Mouse (Mus musculus): ENCODE data around the gene Nfia. TPM values are rescaled to one million over a fixed set of nuclear protein-coding genes. Genes with fewer than 3 reads are reported as not detected.

Gene Nfia
- polyA plus RNA-seq, 1 experiment from 2014 or later, result 78.4 TPM

GRCm38 (mm10) chr4:98107936-98108675, 335.6 kb downstream of the Nfia start:
- Histone ChIP-seq H3K9me3 (ENCODE audit: control insufficient read depth, low read depth, low read length) (no peaks in the 10 kb centered on the region), H3K4me1 (ENCODE audit: control insufficient read depth, insufficient read depth, low read length) (peaks cover 40% of the 10 kb centered on the region), H3K4me3 (ENCODE audit: low read depth, low read length) (no peak overlapping the region), H3K9ac (replicated peaks; ENCODE audit: low read depth, low read length) (no peak overlapping the region), H3K27ac (ENCODE audit: low read length) (peak overlapping the region; percentile 84), H3K27me3 (ENCODE audit: control insufficient read depth, insufficient read depth, low read length) (no peaks in the 10 kb centered on the region), H3K36me3 (ENCODE audit: control insufficient read depth, insufficient read depth, low read length) (no peaks in the 10 kb centered on the region), H3K4me2 (replicated peaks; ENCODE audit: low read depth, low read length) (0 out of 2 replicates have a peak overlapping the region, but pooled peaks have one; percentile 16)
- WGBS, result 5% methylated on average over 9 of the region's 9 CpGs
- no peak for ATAC-seq (ENCODE audit: insufficient number of reproducible peaks, insufficient read depth, low FRiP score, low read depth)

DNA sequence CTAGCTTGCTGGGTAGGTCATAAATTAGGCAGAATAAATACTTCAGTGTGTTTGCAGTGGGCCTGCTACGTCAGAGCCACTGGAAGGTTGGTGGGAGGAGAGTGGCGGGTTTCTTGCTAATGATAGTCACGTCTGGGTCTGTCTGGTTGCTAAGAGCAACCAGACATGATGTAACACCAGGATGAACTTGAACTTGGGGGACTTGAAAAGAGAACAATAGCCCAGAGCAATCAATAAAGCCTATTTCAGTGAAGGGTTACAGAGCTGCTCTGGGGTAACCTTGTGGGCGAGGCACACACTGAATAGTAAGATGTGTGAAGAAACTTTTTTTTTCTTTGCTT, 336.1 kb downstream of the Nfia start:
- H3K9me3 ChIP-seq (ENCODE audit: control insufficient read depth, low read depth, low read length), result no peaks in the 10 kb centered on the region
- H3K4me2 ChIP-seq (replicated peaks; ENCODE audit: low read depth, low read length), result 0 out of 2 replicates have a peak overlapping the region, but pooled peaks have one; percentile 16
- H3K4me3 ChIP-seq (ENCODE audit: low read depth, low read length), result no peak overlapping the region
- 11% methylated on average over 4 of the region's 4 CpGs for WGBS
- H3K4me1 ChIP-seq (ENCODE audit: control insufficient read depth, insufficient read depth, low read length), result peaks cover 40% of the 10 kb centered on the region
- ATAC-seq (ENCODE audit: insufficient number of reproducible peaks, insufficient read depth, low FRiP score, low read depth), result peak; percentile 81
- no peaks in the 10 kb centered on the region for H3K27me3 ChIP-seq (ENCODE audit: control insufficient read depth, insufficient read depth, low read length)
- no peaks in the 10 kb centered on the region for H3K36me3 ChIP-seq (ENCODE audit: control insufficient read depth, insufficient read depth, low read length)
- no peak overlapping the region for H3K9ac ChIP-seq (replicated peaks; ENCODE audit: low read depth, low read length)
- peak overlapping the region; percentile 84 for H3K27ac ChIP-seq (ENCODE audit: low read length)

- 10% methylated on average over 7 of the region's 7 CpGs for WGBS
- Histone ChIP-seq H3K9ac (replicated peaks; ENCODE audit: low read depth, low read length) (no peak overlapping the region), H3K36me3 (ENCODE audit: control insufficient read depth, insufficient read depth, low read length) (no peaks in the 10 kb centered on the region), H3K4me1 (ENCODE audit: control insufficient read depth, insufficient read depth, low read length) (peaks cover 40% of the 10 kb centered on the region), H3K4me2 (replicated peaks; ENCODE audit: low read depth, low read length) (no peak overlapping the region), H3K9me3 (ENCODE audit: control insufficient read depth, low read depth, low read length) (no peaks in the 10 kb centered on the region), H3K27ac (ENCODE audit: low read length) (peak overlapping the region; percentile 84), H3K4me3 (ENCODE audit: low read depth, low read length) (no peak overlapping the region), H3K27me3 (ENCODE audit: control insufficient read depth, insufficient read depth, low read length) (no peaks in the 10 kb centered on the region)
- peak; percentile 43; the same call in 1 of the 2 replicates for ATAC-seq (ENCODE audit: insufficient number of reproducible peaks, insufficient read depth, low FRiP score, low read depth)
Measured at GRCm38 (mm10) chr4:98109064-98109463, 336.5 kb downstream of the Nfia start.

- Histone ChIP-seq H3K27me3 (ENCODE audit: control insufficient read depth, insufficient read depth, low read length) (no peaks in the 10 kb centered on the region), H3K9ac (replicated peaks; ENCODE audit: low read depth, low read length) (no peak overlapping the region), H3K9me3 (ENCODE audit: control insufficient read depth, low read depth, low read length) (no peaks in the 10 kb centered on the region), H3K27ac (ENCODE audit: low read length) (no peak overlapping the region), H3K4me2 (replicated peaks; ENCODE audit: low read depth, low read length) (no peak overlapping the region), H3K4me1 (ENCODE audit: control insufficient read depth, insufficient read depth, low read length) (peaks cover 40% of the 10 kb centered on the region), H3K36me3 (ENCODE audit: control insufficient read depth, insufficient read depth, low read length) (no peaks in the 10 kb centered on the region), H3K4me3 (ENCODE audit: low read depth, low read length) (no peak overlapping the region)
- 91% methylated on average over 4 of the region's 4 CpGs for WGBS
- no peak for ATAC-seq (ENCODE audit: insufficient number of reproducible peaks, insufficient read depth, low FRiP score, low read depth)
Measured at GRCm38 (mm10) chr4:98109911-98110310, 337.4 kb downstream of the Nfia start.

DNA sequence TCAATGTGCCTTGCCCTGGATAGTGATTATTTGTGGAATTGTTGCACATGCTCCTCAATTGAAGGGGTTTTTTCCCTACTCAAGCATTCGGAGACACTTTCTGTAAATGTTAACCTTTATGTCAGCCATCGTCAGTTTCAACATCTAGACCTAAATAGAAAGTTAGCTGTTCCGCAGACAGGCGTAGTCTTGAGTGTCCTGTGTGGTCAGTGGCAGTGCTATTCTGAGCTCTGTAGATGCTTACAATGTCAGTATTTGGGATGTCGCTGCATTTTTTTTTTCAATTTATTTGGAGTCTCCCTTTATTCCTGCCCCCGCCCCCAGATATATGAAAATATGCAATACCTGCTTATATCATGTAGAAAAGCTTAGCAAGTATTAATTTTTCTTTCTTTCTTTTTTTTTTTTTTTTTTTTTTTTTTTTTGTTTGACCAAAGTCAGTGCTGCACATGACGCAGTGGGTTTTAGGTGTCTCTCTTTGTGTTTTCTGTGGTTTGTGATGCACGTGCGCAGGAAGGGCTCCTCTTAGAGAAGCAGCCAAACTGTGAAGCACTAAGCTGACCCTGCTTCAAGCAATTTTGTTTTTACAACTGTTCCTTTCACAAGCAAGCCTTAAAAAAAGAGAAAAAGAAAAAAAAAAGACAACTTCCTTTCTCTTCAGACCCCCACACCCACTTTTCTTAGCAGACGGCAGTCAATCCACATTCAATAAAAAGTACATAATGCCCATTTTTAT, 340.9 kb downstream of the Nfia start:
- H3K27ac ChIP-seq (ENCODE audit: low read length), result no peak overlapping the region
- peaks cover 9% of the 10 kb centered on the region; the same call in 1 of the 2 replicates for H3K4me1 ChIP-seq (ENCODE audit: control insufficient read depth, insufficient read depth, low read length)
- ATAC-seq (ENCODE audit: insufficient number of reproducible peaks, insufficient read depth, low FRiP score, low read depth), result no peak
- no peaks in the 10 kb centered on the region for H3K9me3 ChIP-seq (ENCODE audit: control insufficient read depth, low read depth, low read length)
- H3K9ac ChIP-seq (replicated peaks; ENCODE audit: low read depth, low read length), result no peak overlapping the region
- no peaks in the 10 kb centered on the region for H3K36me3 ChIP-seq (ENCODE audit: control insufficient read depth, insufficient read depth, low read length)
- 77% methylated on average over 10 of the region's 10 CpGs for WGBS
- H3K4me2 ChIP-seq (replicated peaks; ENCODE audit: low read depth, low read length), result no peak overlapping the region
- H3K4me3 ChIP-seq (ENCODE audit: low read depth, low read length), result no peak overlapping the region
- H3K27me3 ChIP-seq (ENCODE audit: control insufficient read depth, insufficient read depth, low read length), result no peaks in the 10 kb centered on the region

GRCm38 (mm10) chr4:98114966-98115365, 342.4 kb downstream of the Nfia start:
- H3K27me3 ChIP-seq (ENCODE audit: control insufficient read depth, insufficient read depth, low read length), result no peaks in the 10 kb centered on the region
- H3K27ac ChIP-seq (ENCODE audit: low read length), result no peak overlapping the region
- no peak overlapping the region for H3K4me3 ChIP-seq (ENCODE audit: low read depth, low read length)
- WGBS, result 82% methylated on average over 2 of the region's 2 CpGs
- no peak for ATAC-seq (ENCODE audit: insufficient number of reproducible peaks, insufficient read depth, low FRiP score, low read depth)
- H3K4me1 ChIP-seq (ENCODE audit: control insufficient read depth, insufficient read depth, low read length), result no peaks in the 10 kb centered on the region
- no peaks in the 10 kb centered on the region for H3K9me3 ChIP-seq (ENCODE audit: control insufficient read depth, low read depth, low read length)
- no peaks in the 10 kb centered on the region for H3K36me3 ChIP-seq (ENCODE audit: control insufficient read depth, insufficient read depth, low read length)
- no peak overlapping the region for H3K4me2 ChIP-seq (replicated peaks; ENCODE audit: low read depth, low read length)
- no peak overlapping the region for H3K9ac ChIP-seq (replicated peaks; ENCODE audit: low read depth, low read length)

DNA sequence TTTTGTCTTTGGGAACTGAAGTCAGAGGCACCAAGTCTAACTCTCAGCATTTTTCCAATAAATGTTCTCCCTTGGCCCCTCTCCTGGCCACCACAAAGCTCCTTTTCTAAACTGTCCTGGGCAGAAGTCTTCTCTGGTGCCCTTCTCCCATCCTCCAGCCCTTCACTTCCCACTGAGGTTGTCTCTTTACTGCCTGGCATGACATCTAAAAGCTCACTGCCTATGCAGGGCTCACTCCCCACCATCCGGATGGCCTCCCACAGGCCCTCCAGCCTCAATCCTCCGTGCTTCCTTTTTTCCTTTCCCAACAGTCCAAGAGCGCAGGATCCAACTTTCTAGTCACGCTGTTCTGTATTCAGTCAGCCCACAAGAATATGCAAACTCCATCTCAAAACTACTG, 342.9 kb downstream of the Nfia start:
- no peak for ATAC-seq (ENCODE audit: insufficient number of reproducible peaks, insufficient read depth, low FRiP score, low read depth)

GRCm38 (mm10) chr4:98116046-98116445, 343.5 kb downstream of the Nfia start:
- Histone ChIP-seq H3K27ac (ENCODE audit: low read length) (no peak overlapping the region), H3K4me2 (replicated peaks; ENCODE audit: low read depth, low read length) (no peak overlapping the region), H3K9ac (replicated peaks; ENCODE audit: low read depth, low read length) (no peak overlapping the region), H3K4me1 (ENCODE audit: control insufficient read depth, insufficient read depth, low read length) (no peaks in the 10 kb centered on the region), H3K9me3 (ENCODE audit: control insufficient read depth, low read depth, low read length) (no peaks in the 10 kb centered on the region), H3K27me3 (ENCODE audit: control insufficient read depth, insufficient read depth, low read length) (no peaks in the 10 kb centered on the region), H3K36me3 (ENCODE audit: control insufficient read depth, insufficient read depth, low read length) (no peaks in the 10 kb centered on the region), H3K4me3 (ENCODE audit: low read depth, low read length) (no peak overlapping the region)
- ATAC-seq (ENCODE audit: insufficient number of reproducible peaks, insufficient read depth, low FRiP score, low read depth), result no peak
- WGBS, result 95% methylated on average over 7 of the region's 7 CpGs

More for the DNA sequence above, 342.9 kb downstream of the Nfia start:
- H3K27ac ChIP-seq (ENCODE audit: low read length), result no peak overlapping the region
- H3K4me3 ChIP-seq (ENCODE audit: low read depth, low read length), result no peak overlapping the region
- H3K4me1 ChIP-seq (ENCODE audit: control insufficient read depth, insufficient read depth, low read length), result no peaks in the 10 kb centered on the region
- no peak overlapping the region for H3K9ac ChIP-seq (replicated peaks; ENCODE audit: low read depth, low read length)
- H3K36me3 ChIP-seq (ENCODE audit: control insufficient read depth, insufficient read depth, low read length), result no peaks in the 10 kb centered on the region
- H3K9me3 ChIP-seq (ENCODE audit: control insufficient read depth, low read depth, low read length), result no peaks in the 10 kb centered on the region
- H3K4me2 ChIP-seq (replicated peaks; ENCODE audit: low read depth, low read length), result no peak overlapping the region
- 93% methylated on average over 4 of the region's 4 CpGs for WGBS
- no peaks in the 10 kb centered on the region for H3K27me3 ChIP-seq (ENCODE audit: control insufficient read depth, insufficient read depth, low read length)

All from stomach, embryonic 14.5 days (tissue).